Mouse (Mus musculus) lung, postnatal 36 days (tissue): ENCODE results near the gene Pdss1.

Source experiments
- DNase-seq: peaks from one replicate; pipeline ENCODE4 v3.0.0; 2022; ENCODE audit warnings: mixed read lengths

The Pdss1 gene

GRCm38 (mm10) chr2:22962242-22962641 is 66.9 kb downstream of the Pdss1 start:
- DNase-seq = no peak

DNA sequence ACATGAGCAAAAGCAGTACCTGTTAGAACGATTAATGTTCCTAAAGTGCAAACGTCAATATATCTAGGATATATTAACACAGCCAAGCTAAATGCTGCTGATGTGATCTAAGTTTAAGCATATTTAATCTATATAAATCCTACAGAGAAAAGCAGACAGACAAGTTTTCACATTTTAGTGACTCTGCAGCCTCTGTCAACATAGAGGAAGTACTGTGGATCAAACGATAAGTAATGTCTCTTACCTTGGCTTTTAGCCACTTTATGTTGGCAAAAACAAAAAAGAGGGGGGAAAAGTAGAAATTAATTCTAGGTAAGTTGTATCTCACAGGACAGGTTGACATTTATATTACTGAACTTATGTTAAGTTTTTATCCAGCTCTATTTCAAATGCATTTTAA is 67.6 kb downstream of the Pdss1 start:
- no peak for DNase-seq

DNA sequence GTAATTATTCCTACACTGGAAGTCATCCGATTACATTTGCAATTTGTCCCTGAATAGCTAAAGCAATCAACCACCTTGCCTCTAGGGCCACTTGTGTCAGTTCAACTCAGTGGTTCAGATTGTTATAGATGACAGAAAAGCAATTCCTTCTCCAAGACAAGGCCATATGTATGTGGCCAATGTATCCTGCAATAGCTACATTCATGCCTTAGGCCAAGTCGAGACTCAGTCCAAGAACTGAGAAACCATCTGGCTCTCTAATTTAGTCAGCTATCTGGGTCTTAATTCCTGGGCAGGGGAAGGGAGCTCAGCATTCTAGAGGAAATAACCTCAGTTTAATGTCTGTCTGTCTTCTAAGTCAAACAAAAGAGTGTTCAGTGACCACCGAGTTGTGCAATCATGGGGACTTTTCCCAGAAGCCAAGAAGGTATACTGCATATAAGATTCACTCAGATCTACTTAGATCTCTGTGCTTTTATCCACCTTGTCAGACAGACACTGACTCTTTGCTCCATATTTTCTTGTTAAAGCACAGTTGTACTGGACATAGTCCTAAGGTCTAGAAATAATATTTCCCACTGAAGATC is 82.2 kb downstream of the Pdss1 start:
- DNase-seq = no peak

- peak; percentile 18 for DNase-seq
These were observed 90.8 kb downstream of the Pdss1 start for GRCm38 (mm10) chr2:22985973-22986657.
